Mouse (Mus musculus) midbrain, embryonic 16.5 days (tissue): ENCODE measurements around the gene Stxbp6. TPM values are rescaled to one million over a fixed set of nuclear protein-coding genes. Genes with fewer than 3 reads are reported as not detected.

Experiments used
- ATAC-seq: fragments of 200-750 bp; cut with Nextera tagmentation; 2 replicates; pipeline ENCODE4 v1.8.0; 2017; ENCODE audit warnings: moderate TSS enrichment
- H3K27ac ChIP-seq: fragments of 300-500 bp; sonication (generic); 2 replicates; pipeline ENCODE4 v1.5.1; 2014; ENCODE audit warnings: mild to moderate bottlenecking, low read length, mixed read lengths
- H3K27me3 ChIP-seq: fragments of 300-500 bp; sonication (generic); 2 replicates; pipeline ENCODE4 v1.6.1; 2014; ENCODE audit warnings: low read depth, low read length, mixed read lengths; ENCODE audit not compliant: control insufficient read depth, insufficient read depth
- H3K36me3 ChIP-seq: fragments of 300-500 bp; sonication (generic); 2 replicates; pipeline ENCODE4 v1.6.1; 2014; ENCODE audit warnings: mild to moderate bottlenecking, low read length, moderate library complexity, mixed read lengths; ENCODE audit not compliant: control insufficient read depth, insufficient read depth
- H3K4me1 ChIP-seq: fragments of 300-500 bp; sonication (generic); 2 replicates; pipeline ENCODE4 v1.6.1; 2014; ENCODE audit warnings: mild to moderate bottlenecking, low read length, mixed read lengths; ENCODE audit not compliant: control insufficient read depth, insufficient read depth
- H3K4me2 ChIP-seq: fragments of 300-500 bp; sonication (generic); 2 replicates; pipeline ENCODE4 v1.6.1; 2014; ENCODE audit warnings: mild to moderate bottlenecking, low read length, mixed read lengths
- H3K4me3 ChIP-seq: fragments of 300-500 bp; sonication (generic); 2 replicates; pipeline ENCODE4 v1.5.1; 2014; ENCODE audit warnings: low read depth, mild to moderate bottlenecking, low read length, moderate library complexity, mixed read lengths
- H3K9ac ChIP-seq: fragments of 300-500 bp; sonication (generic); 2 replicates; pipeline ENCODE4 v1.6.1; 2014; ENCODE audit warnings: low read depth, low read length, mixed read lengths
- H3K9me3 ChIP-seq: fragments of 300-500 bp; sonication (generic); replicated peaks from 2 replicates; pipeline ENCODE4 v1.6.1; 2014; ENCODE audit warnings: mild to moderate bottlenecking, low read length, mixed read lengths; ENCODE audit not compliant: control insufficient read depth, poor library complexity, severe bottlenecking
- WGBS: fragments of 180-500 bp; shearing (Covaris S2); extraction: QIAGEN DNeasy Blood & Tissue Kit; methylation state at CpG from one replicate; pipeline ENCODE4 v1.1.7; 2014; 5-methylcytosine and 5-hydroxymethylcytosine counted together
- polyA plus RNA-seq: library from polyadenylated mRNA; unstranded; fragments of >200 nt; fragmentation: Nextera tagmentation; extraction: Ambion mirVana; gene quantifications from 2 replicates; pipeline ENCODE4 v1.2.1, GENCODE M21; 2015

The Stxbp6 gene
- polyA plus RNA-seq, 1 experiment from 2014 or later, result 26.9 TPM

- Histone ChIP-seq H3K4me2 (no peak overlapping the region), H3K9me3 (no peaks in the 10 kb centered on the region), H3K36me3 (no peaks in the 10 kb centered on the region), H3K27me3 (no peaks in the 10 kb centered on the region), H3K4me1 (no peaks in the 10 kb centered on the region), H3K4me3 (no peak overlapping the region), H3K9ac (no peak overlapping the region), H3K27ac (no peak overlapping the region)
- 91% methylated on average over 4 of the region's 4 CpGs for WGBS
- ATAC-seq, result no peak
These were observed 81.7 kb downstream of the Stxbp6 start for GRCm38 (mm10) chr12:44992847-44993246.

DNA sequence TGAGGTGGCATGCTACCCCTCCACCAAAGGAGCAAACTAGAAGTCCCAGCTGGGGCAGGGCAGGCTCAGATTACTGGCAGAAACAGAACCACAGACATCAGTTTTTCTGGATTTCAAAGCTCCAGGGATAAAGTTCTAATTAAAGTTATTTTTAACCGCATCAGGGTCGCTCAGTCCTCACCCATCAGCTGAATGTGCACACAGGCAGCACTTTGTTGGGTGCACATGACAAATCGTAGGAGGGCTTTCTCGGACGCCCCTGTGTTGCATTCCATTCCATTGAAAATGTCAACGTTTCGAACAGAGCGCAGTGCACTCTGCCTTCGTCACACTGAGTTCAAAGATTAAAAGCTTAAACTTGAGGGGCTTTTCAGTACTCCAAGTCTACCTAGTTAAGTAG lies 84.1 kb downstream of the Stxbp6 start:
- Histone ChIP-seq H3K4me1 (no peaks in the 10 kb centered on the region), H3K9me3 (no peaks in the 10 kb centered on the region), H3K4me3 (no peak overlapping the region), H3K27me3 (no peaks in the 10 kb centered on the region), H3K4me2 (no peak overlapping the region), H3K27ac (no peak overlapping the region), H3K36me3 (no peaks in the 10 kb centered on the region), H3K9ac (no peak overlapping the region)
- no peak for ATAC-seq
- 62% methylated on average over 9 of the region's 9 CpGs for WGBS

DNA sequence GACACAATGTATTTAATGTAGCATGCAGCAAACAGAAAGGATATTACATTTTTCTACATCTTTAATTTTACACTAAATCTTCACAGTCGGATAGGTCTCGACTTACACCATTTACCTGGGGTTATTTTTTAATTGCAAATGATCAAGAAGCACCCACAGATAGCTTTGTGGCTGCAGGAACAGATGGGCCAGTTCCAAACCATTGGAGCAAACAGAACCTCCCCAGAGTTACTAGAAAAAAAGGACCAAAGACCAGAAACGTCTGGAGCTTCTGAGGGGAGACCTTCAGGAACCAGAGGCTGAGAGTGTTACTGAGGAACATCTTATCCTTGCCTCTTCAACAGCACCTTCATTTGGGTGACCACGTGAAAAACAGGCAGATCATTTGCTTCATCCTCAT lies 85.5 kb downstream of the Stxbp6 start:
- Histone ChIP-seq H3K4me3 (no peak overlapping the region), H3K9ac (no peak overlapping the region), H3K4me2 (no peak overlapping the region), H3K27me3 (no peaks in the 10 kb centered on the region), H3K27ac (no peak overlapping the region), H3K4me1 (no peaks in the 10 kb centered on the region), H3K9me3 (no peaks in the 10 kb centered on the region), H3K36me3 (no peaks in the 10 kb centered on the region)
- ATAC-seq, result no peak
- 81% methylated on average over 4 of the region's 4 CpGs for WGBS

DNA sequence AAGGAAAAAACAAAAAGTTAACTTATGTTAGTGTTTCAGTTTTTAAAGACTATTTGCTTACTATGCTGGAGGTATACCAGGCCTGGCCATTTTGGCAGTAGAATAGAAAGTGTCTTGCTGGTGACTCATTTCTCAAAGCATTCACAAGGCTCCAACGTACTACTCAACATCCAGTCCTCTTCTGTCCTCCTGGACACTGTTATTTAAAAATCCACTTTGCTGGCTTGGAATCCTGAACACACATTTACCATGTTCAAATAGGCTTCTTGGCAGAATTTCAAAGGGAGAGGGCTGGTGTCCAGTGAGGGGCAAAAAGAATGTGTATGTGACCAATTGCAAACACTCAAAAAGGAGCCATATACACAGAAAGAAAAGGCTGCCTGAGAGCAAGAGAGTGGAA lies 86.7 kb downstream of the Stxbp6 start:
- WGBS, result 63% methylated on average over 1 of the region's 1 CpGs
- Histone ChIP-seq H3K4me1 (no peaks in the 10 kb centered on the region), H3K36me3 (no peaks in the 10 kb centered on the region), H3K4me3 (no peak overlapping the region), H3K27ac (no peak overlapping the region), H3K27me3 (no peaks in the 10 kb centered on the region), H3K9me3 (no peaks in the 10 kb centered on the region), H3K9ac (no peak overlapping the region), H3K4me2 (no peak overlapping the region)
- ATAC-seq, result no peak

GRCm38 (mm10) chr12:44979316-44979848 lies 95.1 kb downstream of the Stxbp6 start:
- Histone ChIP-seq H3K27me3 (no peaks in the 10 kb centered on the region), H3K4me2 (no peak overlapping the region), H3K9ac (no peak overlapping the region), H3K4me3 (no peak overlapping the region), H3K27ac (no peak overlapping the region), H3K9me3 (no peaks in the 10 kb centered on the region), H3K36me3 (no peaks in the 10 kb centered on the region), H3K4me1 (no peaks in the 10 kb centered on the region)
- 59% methylated on average over 5 of the region's 5 CpGs for WGBS
- ATAC-seq, result 0 out of 2 replicates have a peak, but pooled peaks have one; percentile 54

- Histone ChIP-seq H3K27me3 (no peaks in the 10 kb centered on the region), H3K9me3 (no peaks in the 10 kb centered on the region), H3K9ac (no peak overlapping the region), H3K4me1 (no peaks in the 10 kb centered on the region), H3K4me2 (no peak overlapping the region), H3K27ac (no peak overlapping the region), H3K4me3 (no peak overlapping the region), H3K36me3 (no peaks in the 10 kb centered on the region)
- 90% methylated on average over 3 of the region's 3 CpGs for WGBS
- no peak for ATAC-seq
These were observed 99.2 kb downstream of the Stxbp6 start for GRCm38 (mm10) chr12:44975266-44975665.

DNA sequence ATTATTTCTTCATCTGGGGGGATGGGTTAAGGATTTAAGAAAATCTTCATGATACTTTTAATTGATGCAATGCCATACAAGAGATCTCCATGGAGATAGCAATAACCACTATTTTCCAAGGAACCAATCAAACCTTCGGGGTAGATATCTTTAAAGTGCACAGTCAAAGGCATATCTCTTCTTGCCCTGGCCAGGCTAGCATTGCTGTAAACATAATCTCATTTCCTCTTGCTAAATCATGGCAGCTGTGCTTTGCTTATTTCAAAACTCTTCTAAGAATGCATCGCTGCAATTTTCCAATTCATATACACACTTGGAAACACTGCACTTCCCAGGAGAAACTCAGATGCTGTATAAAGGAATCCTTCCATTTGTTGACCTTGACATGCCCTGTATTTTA lies 103.0 kb downstream of the Stxbp6 start:
- H3K4me2 ChIP-seq, result no peak overlapping the region
- H3K27me3 ChIP-seq, result no peaks in the 10 kb centered on the region
- H3K27ac ChIP-seq, result no peak overlapping the region
- no peak overlapping the region for H3K9ac ChIP-seq
- H3K36me3 ChIP-seq, result no peaks in the 10 kb centered on the region
- H3K4me1 ChIP-seq, result no peaks in the 10 kb centered on the region
- 98% methylated on average over 2 of the region's 2 CpGs for WGBS
- no peak for ATAC-seq
- no peak overlapping the region for H3K4me3 ChIP-seq
- H3K9me3 ChIP-seq, result 0 out of 2 replicates have a peak, but pooled peaks cover 2% of the 10 kb centered on the region

DNA sequence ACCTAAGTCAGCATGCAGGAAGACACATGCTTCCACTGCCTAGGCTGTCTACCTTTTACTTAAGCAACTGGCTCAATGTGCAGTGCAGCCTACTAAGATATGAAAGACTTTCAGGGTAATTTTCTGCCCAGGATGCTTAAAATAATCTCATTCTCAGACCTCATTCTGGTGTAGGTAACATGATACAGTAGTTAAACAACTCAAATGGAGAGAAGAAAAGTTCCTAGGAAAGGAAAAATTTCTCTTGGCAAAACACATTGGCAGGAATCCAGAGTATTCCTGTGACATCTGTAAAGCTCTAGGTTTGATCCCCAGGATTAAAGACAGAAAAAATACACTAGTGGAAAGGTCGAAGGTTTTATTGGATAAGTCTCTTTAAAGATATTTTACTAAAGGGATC lies 107.1 kb downstream of the Stxbp6 start:
- no peaks in the 10 kb centered on the region for H3K27me3 ChIP-seq
- H3K4me1 ChIP-seq, result no peaks in the 10 kb centered on the region
- WGBS, result 73% methylated on average over 1 of the region's 1 CpGs
- H3K9me3 ChIP-seq, result 0 out of 2 replicates have a peak, but pooled peaks cover 2% of the 10 kb centered on the region
- ATAC-seq, result no peak
- H3K4me2 ChIP-seq, result no peak overlapping the region
- H3K36me3 ChIP-seq, result no peaks in the 10 kb centered on the region
- H3K27ac ChIP-seq, result no peak overlapping the region
- no peak overlapping the region for H3K9ac ChIP-seq
- no peak overlapping the region for H3K4me3 ChIP-seq

- no peak overlapping the region for H3K4me2 ChIP-seq
- ATAC-seq, result no peak
- no peak overlapping the region for H3K4me3 ChIP-seq
- H3K9me3 ChIP-seq, result no peaks in the 10 kb centered on the region
- WGBS, result 93% methylated on average over 3 of the region's 3 CpGs
- no peak overlapping the region for H3K9ac ChIP-seq
- no peaks in the 10 kb centered on the region for H3K36me3 ChIP-seq
- H3K27me3 ChIP-seq, result no peaks in the 10 kb centered on the region
- no peaks in the 10 kb centered on the region for H3K4me1 ChIP-seq
- no peak overlapping the region for H3K27ac ChIP-seq
These were observed 117.0 kb downstream of the Stxbp6 start for GRCm38 (mm10) chr12:44957474-44957873.
